Mouse (Mus musculus) limb, embryonic 14.5 days (tissue): ENCODE measurements around the gene Colgalt2. TPM values are rescaled to one million over a fixed set of nuclear protein-coding genes. Genes with fewer than 3 reads are reported as not detected.
"Not testable (repeated sequence)": the region's sequence is repeated elsewhere in the genome, so short reads cannot be mapped to it uniquely, and the experiment has no call there.

Experiments used
- ATAC-seq: fragments of 200-750 bp; cut with Nextera tagmentation; 2 replicates; pipeline ENCODE4 v1.8.0; 2017; ENCODE audit warnings: low read depth, moderate number of reproducible peaks, moderate TSS enrichment; ENCODE audit not compliant: low FRiP score
- DNase-seq: peaks from one replicate; pipeline ENCODE4 v3.0.0-alpha.2; 2015; ENCODE audit warnings: low spot score
- H3K27ac ChIP-seq: fragments of 300-500 bp; sonication (generic); replicated peaks from 2 replicates; pipeline ENCODE4 v1.5.1; 2014; ENCODE audit warnings: low read depth, mild to moderate bottlenecking, low read length, moderate library complexity, mixed read lengths
- H3K27me3 ChIP-seq: fragments of 300-500 bp; sonication (generic); 2 replicates; pipeline ENCODE4 v1.6.1; 2014; ENCODE audit warnings: low read length, mixed read lengths; ENCODE audit not compliant: control insufficient read depth, insufficient read depth
- H3K36me3 ChIP-seq: fragments of 300-500 bp; sonication (generic); 2 replicates; pipeline ENCODE4 v1.6.1; 2014; ENCODE audit warnings: mild to moderate bottlenecking, low read length, moderate library complexity, mixed read lengths; ENCODE audit not compliant: control insufficient read depth, insufficient read depth
- H3K4me1 ChIP-seq: fragments of 300-500 bp; sonication (generic); 2 replicates; pipeline ENCODE4 v1.6.1; 2014; ENCODE audit warnings: antibody characterized with exemption, low read length, mixed read lengths; ENCODE audit not compliant: control insufficient read depth, insufficient read depth
- H3K4me2 ChIP-seq: fragments of 300-500 bp; sonication (generic); replicated peaks from 2 replicates; pipeline ENCODE4 v1.6.1; 2014; ENCODE audit warnings: low read depth, mild to moderate bottlenecking, low read length, moderate library complexity; ENCODE audit not compliant: severe bottlenecking
- H3K4me3 ChIP-seq: fragments of 300-500 bp; sonication (generic); replicated peaks from 2 replicates; pipeline ENCODE4 v1.5.1; 2014; ENCODE audit warnings: low read length
- H3K9ac ChIP-seq: fragments of 300-500 bp; sonication (generic); 2 replicates; pipeline ENCODE4 v1.6.1; 2014; ENCODE audit warnings: mild to moderate bottlenecking, low read depth, low read length, moderate library complexity; ENCODE audit not compliant: severe bottlenecking
- H3K9me3 ChIP-seq: fragments of 300-500 bp; sonication (generic); 2 replicates; pipeline ENCODE4 v1.6.1; 2016; ENCODE audit warnings: low read length; ENCODE audit not compliant: control insufficient read depth
- POLR2A ChIP-seq: fragments of 200-500 bp; IDR thresholded peaks from 2 replicates; pipeline ENCODE4 v1.8.0; 2012; ENCODE audit warnings: inconsistent platforms, mild to moderate bottlenecking, moderate library complexity, borderline replicate concordance; ENCODE audit not compliant: insufficient read depth, insufficient read length; ENCODE audit errors: extremely low read depth
- WGBS: fragments of 180-500 bp; shearing (Covaris S2); extraction: QIAGEN DNeasy Blood & Tissue Kit; methylation state at CpG from one replicate; pipeline ENCODE4 v1.1.7; 2014; 5-methylcytosine and 5-hydroxymethylcytosine counted together
- polyA plus RNA-seq, 2 experiments: library from polyadenylated mRNA; depleted of rRNA in 1 of 2; stranded (reverse) in 1 of 2; unstranded in 1 of 2; fragments of >200 nt; fragmentation: Nextera tagmentation in 1 of 2; extraction: Ambion mirVana in 1 of 2; gene quantifications; 2 replicates each; pipeline versions ENCODE4 v1.2.1 to v1.2.3; 2012 to 2014

Colgalt2 gene
- polyA plus RNA-seq, 2 experiments: 8.1 to 16.3 TPM

- no peak for DNase-seq
- no peak overlapping the region for H3K4me2 ChIP-seq
- 60% methylated on average over 4 of the region's 4 CpGs for WGBS
- no peak for TF ChIP-seq POLR2A
- H3K9me3 ChIP-seq: no peaks in the 10 kb centered on the region
- no peak overlapping the region for H3K4me3 ChIP-seq
- H3K27ac ChIP-seq: no peak overlapping the region
- H3K36me3 ChIP-seq: no peaks in the 10 kb centered on the region
- H3K4me1 ChIP-seq: 0 out of 2 replicates have a peak, but pooled peaks cover 3% of the 10 kb centered on the region
- no peak for ATAC-seq
- H3K9ac ChIP-seq: no peak overlapping the region
- H3K27me3 ChIP-seq: no peaks in the 10 kb centered on the region
Observed at GRCm38 (mm10) chr1:152434166-152434565, 34.5 kb downstream of the Colgalt2 start.

GRCm38 (mm10) chr1:152437518-152437917, 37.9 kb downstream of the Colgalt2 start:
- not testable (repeated sequence) for H3K9ac ChIP-seq, H3K4me1 ChIP-seq, H3K36me3 ChIP-seq, DNase-seq, ATAC-seq, H3K9me3 ChIP-seq, H3K27ac ChIP-seq, H3K4me2 ChIP-seq, H3K4me3 ChIP-seq, H3K27me3 ChIP-seq
- WGBS: 78% methylated on average over 16 of the region's 17 CpGs

- ATAC-seq: no peak
- no peak overlapping the region for H3K9ac ChIP-seq
- DNase-seq: no peak
- H3K4me1 ChIP-seq: 0 out of 2 replicates have a peak, but pooled peaks cover 2% of the 10 kb centered on the region
- H3K4me2 ChIP-seq: no peak overlapping the region
- no peak for TF ChIP-seq POLR2A
- WGBS: 62% methylated on average over 4 of the region's 4 CpGs
- no peak overlapping the region for H3K4me3 ChIP-seq
- H3K36me3 ChIP-seq: no peaks in the 10 kb centered on the region
- no peaks in the 10 kb centered on the region for H3K27me3 ChIP-seq
- no peaks in the 10 kb centered on the region for H3K9me3 ChIP-seq
- no peak overlapping the region for H3K27ac ChIP-seq
Observed at GRCm38 (mm10) chr1:152439408-152439807, 39.8 kb downstream of the Colgalt2 start.

GRCm38 (mm10) chr1:152439874-152440273, 40.2 kb downstream of the Colgalt2 start:
- H3K9ac ChIP-seq: no peak overlapping the region
- H3K4me1 ChIP-seq: 0 out of 2 replicates have a peak, but pooled peaks cover 2% of the 10 kb centered on the region
- no peaks in the 10 kb centered on the region for H3K9me3 ChIP-seq
- 80% methylated on average over 10 of the region's 10 CpGs for WGBS
- no peak for DNase-seq
- TF ChIP-seq POLR2A: no peak
- H3K36me3 ChIP-seq: no peaks in the 10 kb centered on the region
- H3K4me2 ChIP-seq: no peak overlapping the region
- H3K27ac ChIP-seq: no peak overlapping the region
- H3K4me3 ChIP-seq: no peak overlapping the region
- no peaks in the 10 kb centered on the region for H3K27me3 ChIP-seq
- ATAC-seq: no peak

GRCm38 (mm10) chr1:152444630-152445029, 45.0 kb downstream of the Colgalt2 start:
- H3K4me1 ChIP-seq: 0 out of 2 replicates have a peak, but pooled peaks cover 2% of the 10 kb centered on the region
- no peak overlapping the region for H3K9ac ChIP-seq
- 93% methylated on average over 7 of the region's 7 CpGs for WGBS
- TF ChIP-seq POLR2A: no peak
- no peaks in the 10 kb centered on the region for H3K27me3 ChIP-seq
- no peaks in the 10 kb centered on the region for H3K36me3 ChIP-seq
- no peak overlapping the region for H3K4me2 ChIP-seq
- H3K27ac ChIP-seq: no peak overlapping the region
- H3K9me3 ChIP-seq: no peaks in the 10 kb centered on the region
- DNase-seq: no peak
- no peak overlapping the region for H3K4me3 ChIP-seq
- no peak for ATAC-seq

GRCm38 (mm10) chr1:152445925-152446324, 46.3 kb downstream of the Colgalt2 start:
- H3K36me3 ChIP-seq: no peaks in the 10 kb centered on the region
- no peaks in the 10 kb centered on the region for H3K9me3 ChIP-seq
- DNase-seq (no peak), ATAC-seq (no peak)
- H3K4me1 ChIP-seq: no peaks in the 10 kb centered on the region
- 66% methylated on average over 6 of the region's 6 CpGs for WGBS
- no peak overlapping the region for H3K9ac ChIP-seq
- no peak overlapping the region for H3K4me3 ChIP-seq
- H3K27ac ChIP-seq: no peak overlapping the region
- no peak for TF ChIP-seq POLR2A
- no peak overlapping the region for H3K4me2 ChIP-seq
- H3K27me3 ChIP-seq: no peaks in the 10 kb centered on the region
